Mouse (Mus musculus) kidney, postnatal 4 days (tissue): ENCODE data around the gene Lipt1.

Source experiments
- DNase-seq, 2 experiments: peaks; one replicate each; pipeline ENCODE4 v3.0.0; 2021; ENCODE audit warnings: mixed read lengths in 2 of 2

The Lipt1 gene

DNA sequence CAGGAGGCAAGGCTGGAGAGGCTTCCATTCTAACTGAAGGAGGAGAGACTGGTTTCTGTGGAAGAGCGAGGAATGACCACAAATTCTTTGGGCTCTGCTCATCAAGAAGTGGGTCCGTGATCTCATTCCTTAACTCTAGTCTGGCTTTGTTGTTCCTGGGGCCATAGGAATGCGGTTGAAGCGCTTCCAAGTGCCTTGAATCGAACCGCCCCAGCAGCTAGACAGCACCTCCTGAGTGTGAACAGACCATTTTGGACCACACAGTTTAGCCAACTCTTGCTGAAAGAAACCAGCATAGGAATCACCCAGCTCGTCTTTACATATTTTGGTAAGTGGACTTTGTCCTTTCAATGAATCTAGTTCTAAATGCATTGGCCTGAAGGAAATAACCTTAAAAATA is at the start of gene Lipt1:
TSS of gene Lipt1 (plus strand) at position 35 of the 400 bp plus-strand sequence.
- DNase-seq = no peak

DNA sequence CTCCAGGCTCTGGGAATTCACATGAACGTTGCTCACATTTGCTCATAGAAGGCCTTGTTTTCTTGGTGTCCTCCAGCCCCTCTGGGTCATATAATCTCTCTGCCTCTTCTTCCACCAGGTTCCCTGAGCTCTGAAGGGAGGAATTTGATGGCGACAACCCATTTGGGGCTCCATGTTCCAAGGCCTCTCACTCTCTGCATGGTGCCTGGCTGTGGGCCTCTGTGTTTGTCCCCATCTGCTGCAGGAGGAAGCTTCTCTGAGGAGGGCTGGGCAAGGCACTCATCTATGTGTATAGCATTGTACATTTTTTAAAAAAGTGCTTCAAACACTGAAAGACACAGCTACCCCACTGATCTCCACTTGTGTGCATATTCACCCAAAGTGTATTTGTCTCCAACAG is 39.9 kb upstream of the Lipt1 start:
- no peak for DNase-seq

DNA sequence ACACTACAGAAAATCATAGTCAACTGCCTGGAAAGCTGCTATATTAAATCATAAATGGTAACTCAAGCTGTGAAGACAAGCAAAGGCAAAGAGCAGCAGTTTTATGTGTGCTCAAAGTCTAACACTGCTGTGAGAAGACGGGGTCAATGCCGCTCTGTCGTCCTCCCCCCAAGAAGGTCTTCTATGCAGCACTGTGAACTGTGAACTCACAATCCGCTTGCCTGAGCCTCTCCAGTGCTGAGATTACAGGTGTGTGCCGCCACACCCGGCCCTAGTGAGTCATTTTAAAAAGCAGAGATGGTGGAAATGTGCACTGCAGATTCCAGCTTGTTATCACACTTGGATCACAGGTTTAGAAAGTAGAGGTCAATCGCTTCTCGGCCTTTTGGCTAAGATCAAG is 24.7 kb upstream of the Lipt1 start:
- DNase-seq = no peak

DNA sequence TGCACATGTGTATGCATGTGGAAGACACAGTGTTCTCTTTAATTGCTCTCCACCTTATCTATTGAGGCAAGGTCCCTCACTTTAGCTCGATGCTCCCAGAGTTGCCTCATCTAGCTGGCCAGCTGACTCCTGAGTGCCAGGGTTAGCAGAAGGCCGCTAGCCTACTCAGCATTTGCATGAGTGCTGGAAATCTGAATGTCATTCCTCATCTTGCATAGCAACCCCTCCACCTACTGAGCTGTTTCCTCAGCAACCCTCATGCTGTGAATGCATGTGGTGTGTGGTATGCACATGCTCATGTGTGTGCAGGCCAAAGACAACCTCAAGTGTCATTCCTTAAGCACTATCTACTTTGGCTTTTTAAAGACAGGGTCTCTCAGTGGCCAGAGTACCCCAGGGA is 20.8 kb upstream of the Lipt1 start:
- DNase-seq = no peak

DNA sequence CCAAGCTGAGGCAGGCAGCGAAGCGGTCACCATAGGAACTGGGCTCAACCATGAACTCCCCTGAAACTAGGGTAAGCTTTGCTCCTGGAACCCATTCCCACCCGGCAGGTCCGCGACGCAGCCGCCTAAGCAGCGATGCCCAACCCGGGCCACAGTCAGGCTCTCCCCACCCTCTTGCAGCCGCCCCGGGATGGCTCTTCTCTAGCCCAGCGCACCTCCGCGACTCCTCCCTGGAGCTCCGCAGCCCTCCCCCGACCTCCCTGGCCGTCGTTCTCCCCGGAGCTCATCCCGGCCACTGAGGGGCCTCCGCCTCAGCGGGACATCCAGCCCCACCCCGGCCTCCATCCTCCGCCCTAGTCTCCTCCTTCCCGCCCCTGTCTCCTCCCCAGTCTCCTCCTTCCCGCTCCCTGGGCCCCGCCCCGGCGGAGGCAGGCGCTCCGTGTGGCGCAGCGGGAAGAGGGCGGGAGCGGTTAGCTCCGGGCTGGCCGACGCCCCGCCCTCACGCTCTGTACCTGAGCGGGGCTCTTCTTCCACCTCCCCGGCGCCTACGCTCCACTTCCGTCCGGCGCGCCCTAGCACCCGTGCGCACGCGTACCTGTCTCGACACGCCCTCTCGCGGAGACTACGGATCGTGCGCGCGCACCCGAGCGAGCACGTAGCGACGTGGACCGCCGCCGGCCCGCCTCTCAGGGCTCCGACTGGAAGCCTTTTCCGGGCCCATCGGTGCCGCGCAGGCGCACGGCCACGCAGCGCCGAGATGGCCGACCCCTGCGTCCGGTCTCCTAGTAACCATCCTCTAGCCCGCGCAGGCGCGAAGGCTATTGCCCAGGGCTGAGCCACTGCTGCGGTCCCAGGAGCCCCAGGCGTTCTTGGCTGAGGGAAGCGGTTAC is 6.8 kb upstream of the Lipt1 start:
- DNase-seq = peak; percentile 99 to 100

DNA sequence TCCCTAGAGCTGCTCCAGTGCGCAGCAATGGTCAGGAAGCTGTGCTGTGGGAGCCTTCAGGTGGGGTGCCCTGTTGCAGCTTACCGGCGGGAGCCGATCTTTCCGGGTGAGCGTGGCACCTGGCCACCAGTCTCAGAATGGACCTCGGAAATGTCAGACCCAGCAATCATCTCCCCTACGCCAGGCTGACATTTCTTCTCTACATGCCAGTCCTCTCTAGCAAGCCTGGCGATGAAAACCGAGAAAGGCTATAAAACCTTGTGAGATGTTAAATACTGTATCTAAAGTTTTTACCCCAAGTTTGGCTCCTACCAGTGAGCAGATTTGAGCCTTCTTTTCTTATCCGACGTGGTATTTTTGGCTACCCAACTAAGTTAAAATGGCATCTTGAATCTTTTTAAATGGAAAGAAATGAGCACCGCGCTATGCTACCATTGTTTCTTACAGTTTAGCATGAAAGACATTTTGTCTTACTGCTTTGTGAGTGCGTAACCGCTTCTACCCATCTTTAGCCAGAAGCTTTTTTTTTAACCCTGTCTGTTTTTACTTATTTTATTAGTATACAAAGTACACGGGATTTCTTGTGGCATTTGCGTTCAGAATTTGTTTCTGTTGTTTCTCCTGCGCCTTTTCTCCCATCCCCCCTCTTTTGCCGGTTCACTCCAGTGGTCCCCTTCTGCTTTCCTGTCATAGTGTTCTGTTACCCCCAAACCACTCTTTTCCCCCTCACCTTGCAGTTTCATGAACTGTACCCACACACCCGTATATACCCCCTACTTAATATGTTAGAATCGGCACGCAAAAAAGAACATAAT is 5.9 kb upstream of the Lipt1 start:
- no peak for DNase-seq

DNA sequence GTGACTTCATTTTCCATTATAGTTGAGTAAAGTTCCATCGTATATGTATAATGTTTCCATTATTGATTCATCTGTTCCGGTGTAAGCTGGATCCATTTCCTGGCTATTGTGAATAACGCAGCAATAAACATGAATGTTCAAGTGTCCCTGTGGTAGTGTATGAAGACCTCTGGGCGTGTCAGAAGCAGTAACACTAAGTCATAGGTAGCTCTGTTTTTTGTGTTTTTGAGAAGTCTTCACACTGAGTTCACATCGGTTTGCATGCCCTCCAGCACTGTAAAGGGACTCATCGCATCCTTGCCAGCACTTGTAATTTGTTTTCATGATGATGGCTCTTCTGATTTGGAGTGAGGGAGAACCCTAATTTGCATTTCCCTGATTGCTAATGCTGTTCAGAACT is 5.3 kb upstream of the Lipt1 start, which contains the start of gene Tsga10:
TSS of gene Tsga10 (minus strand) at position 144 of the 400 bp plus-strand sequence.
- DNase-seq = no peak

DNA sequence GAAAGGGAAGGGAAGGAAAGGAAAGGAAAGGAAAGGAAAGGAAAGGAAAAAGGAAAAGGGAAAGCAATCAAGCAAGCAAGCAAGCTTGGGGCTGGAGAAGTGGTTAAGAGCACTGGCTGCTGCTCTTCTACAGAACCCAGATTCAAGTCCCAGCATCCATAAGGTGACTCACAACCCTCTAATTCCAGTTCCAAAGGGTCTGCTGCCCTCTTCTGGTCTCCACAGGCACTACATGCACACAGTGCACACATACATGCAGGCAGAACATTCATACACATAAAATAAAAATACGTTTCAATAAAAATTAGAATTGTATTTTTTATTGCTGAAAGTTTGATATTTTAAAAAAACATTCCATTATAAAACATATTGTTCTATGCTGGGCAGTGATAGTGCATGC is 4.5 kb upstream of the Lipt1 start:
- peak; percentile 70 to 73 for DNase-seq

DNA sequence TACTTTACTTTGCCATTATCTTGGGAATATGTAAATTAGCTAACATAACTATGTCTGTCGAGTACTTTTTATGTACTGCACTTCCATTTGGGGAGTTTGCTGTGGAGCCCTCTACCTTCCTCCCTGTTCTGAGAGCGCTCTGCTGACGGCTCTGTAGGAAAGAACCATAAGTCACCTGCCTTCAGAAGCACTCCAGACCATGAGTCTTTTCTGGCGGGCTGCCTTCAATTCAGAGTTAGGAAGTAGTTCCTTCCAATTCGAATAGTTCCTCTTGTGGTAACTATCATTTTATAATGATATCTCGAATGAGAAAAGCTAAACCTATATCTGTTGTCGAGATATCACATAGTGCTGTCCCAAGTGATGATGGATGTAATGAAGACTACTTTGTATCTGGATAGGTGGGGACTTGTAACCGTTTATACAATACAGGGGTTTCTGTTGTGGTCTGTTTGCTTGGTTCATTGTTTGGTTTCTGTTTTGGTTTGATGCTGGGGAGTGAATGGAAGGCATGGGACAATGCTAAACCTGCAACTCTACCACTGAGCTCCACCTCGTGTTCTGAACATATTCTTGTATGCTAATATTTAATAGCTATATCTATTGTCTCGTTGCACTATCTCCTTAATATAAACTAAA is 3.7 kb upstream of the Lipt1 start:
- DNase-seq = no peak

DNA sequence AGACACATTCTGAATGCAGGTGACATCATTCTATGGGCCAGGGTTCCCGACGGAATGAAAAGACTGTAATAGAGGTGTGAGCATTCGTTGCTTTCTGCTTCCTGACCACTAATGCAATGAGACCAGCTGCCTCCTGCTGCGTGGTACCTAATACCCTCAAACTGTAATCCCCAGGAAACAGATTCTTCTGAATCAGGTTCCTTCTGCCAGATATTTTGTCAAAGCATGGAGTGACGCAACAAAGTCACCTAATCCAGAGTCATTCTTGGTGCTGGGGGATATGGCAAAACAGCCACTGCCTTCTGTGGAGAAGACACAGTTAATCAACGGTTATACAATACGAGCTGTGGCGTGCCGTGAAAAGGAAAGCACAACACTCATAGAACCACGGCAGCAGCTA is 2.9 kb upstream of the Lipt1 start:
- DNase-seq = no peak

DNA sequence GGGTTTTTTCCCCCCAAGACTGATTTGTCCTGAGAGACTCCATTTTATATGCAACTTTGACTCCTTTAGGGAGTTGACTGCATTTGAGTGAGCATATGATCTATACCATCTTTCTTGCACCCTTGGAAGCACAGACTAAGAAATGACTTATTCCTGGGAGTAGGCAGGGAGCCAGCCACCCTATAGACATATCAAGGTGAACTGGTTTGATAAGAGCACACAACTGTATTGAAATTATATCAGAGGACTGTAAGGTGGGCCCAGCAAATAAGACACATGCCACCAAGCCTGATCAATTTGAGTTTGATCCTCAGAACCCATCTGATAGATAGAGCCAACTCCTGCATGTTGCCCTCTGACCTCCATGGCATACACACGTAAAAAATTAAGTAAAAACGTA is 2.2 kb upstream of the Lipt1 start:
- no peak for DNase-seq

DNA sequence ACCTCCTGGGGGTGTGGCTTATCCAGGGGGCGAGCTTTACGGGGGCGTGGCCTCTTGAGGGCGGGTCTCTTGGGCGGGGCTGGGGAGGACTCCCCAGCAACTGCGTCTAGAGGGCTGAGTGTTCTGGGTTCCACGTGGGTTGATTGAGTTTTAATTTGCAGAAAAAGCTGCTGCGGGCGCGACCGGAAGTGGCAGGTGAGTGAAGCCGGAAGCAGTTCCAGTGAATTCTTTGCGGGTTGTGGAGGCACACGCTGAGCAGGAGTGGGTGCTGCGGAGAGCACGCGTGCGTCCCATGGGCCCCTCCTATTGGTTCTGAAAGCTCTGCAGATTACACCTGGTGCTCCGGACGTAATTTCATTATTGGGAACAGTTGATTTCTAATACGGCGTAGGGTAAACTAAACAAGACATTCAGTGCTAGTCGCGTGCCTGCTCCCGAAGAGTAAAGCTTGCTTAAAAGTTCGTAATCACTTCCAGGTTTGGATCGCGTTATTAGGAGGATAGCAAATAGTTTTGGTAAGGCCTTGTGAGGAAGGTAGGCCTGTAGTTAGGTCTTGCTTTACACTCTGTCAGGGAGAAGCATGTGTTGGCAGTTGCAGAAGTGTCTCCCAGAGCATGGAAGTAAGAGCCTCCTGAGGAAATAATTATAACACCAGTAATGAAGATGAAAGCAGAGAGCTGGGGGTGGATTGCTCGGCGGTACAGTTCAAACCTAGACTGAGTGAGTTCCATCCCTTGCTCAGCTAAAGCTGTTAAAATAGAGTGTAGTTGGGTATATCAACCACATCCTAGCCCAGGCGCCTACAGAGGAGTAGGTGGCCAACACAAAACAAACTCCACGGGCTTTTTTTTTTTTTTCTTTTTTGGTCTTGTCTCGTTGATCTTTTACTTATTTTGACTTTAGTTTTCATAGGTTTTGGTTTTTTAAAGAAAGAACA is 861 bp downstream of the Lipt1 start:
- DNase-seq = peak; percentile 89 to 91

DNA sequence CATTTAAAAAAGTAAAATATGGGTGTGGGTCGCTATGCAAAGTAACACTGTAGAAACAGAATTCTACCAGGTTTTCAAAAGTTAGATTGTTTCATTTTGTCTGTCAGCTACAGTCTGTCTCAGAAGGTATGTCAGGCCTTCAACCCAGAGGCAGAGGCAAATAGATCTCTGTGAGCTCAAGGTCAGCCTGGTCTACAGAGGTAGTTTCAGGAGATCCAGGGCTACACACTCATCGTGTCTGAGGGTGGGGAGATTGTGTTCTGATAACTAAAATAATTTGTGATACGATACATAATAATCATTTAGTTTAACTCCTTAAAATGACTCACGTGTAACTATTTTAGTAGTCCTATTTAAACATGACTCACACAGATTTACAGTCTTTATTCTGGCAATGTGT is 1.6 kb downstream of the Lipt1 start:
- no peak for DNase-seq

DNA sequence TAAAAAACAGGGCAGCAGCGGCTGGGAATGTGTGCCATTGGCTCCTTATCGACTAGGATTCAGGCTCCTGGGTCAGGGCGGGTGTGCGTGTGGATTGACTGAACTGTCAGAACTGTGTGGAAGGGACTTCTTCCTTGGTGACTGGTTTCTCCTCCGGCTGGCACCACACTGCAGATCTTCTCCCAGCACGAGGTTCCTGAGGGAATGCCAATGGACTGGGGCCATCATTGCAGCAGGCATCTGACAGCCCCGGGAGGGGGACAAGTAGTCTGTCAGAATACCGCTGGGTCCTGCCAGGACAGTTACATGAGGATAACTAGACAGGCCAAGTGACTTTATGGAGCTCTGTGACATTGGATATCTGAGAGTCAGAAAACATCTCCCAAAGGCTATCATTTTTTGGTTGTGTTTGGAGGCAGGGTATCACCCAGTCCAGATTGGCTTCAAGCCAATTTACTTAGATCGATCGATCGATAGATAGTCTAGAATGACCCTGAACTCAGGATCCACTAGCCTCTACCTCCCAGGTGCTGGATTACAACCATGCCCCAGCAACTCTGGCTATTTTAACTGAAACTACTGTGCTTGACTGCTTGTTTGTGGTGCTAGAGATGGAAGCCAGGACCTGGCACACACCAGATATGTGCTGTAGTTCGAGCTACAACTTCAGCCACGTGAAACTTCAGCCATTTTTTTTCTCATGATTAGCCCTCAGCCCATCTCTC is 6.4 kb downstream of the Lipt1 start:
- no peak for DNase-seq

DNA sequence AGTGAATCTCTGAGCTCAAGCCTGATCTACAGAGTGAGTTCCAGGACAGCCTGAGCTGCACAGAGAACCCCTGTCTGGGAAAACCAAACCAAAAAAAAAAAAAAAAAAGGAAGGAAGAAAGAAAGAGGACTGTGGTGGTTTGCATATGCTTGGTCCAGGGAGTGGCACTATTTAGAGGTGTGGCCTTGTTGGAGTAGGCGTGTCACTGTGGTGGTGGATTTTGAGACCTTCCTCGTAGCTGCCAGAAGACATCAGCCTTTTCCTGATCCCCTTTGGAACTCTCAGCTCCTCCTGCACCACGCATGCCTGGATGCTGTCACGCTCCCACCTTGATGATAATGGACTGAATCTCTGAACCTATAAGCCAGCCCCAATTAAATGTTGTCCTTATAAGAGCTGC is 11.9 kb downstream of the Lipt1 start:
- DNase-seq = no peak

DNA sequence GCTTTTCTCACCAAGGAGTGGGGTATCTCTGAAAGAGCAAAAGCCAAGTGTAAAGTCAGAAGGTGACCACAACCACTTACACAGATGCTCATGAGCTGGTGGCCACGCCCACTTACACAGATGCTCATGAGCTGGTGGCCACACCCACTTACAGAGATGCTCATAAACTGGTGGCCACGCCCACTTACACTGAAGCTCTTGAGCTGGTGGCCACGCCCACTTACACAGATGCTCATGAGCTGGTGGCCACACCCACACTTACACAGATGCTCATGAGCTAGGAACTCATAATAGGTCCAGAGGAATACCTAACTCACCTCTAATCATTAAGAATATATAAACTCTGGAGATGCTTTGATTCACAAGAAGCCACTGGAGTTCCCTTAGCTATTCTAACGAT is 12.9 kb downstream of the Lipt1 start:
- DNase-seq = peak in 1 of 2 experiments; percentile 10

DNA sequence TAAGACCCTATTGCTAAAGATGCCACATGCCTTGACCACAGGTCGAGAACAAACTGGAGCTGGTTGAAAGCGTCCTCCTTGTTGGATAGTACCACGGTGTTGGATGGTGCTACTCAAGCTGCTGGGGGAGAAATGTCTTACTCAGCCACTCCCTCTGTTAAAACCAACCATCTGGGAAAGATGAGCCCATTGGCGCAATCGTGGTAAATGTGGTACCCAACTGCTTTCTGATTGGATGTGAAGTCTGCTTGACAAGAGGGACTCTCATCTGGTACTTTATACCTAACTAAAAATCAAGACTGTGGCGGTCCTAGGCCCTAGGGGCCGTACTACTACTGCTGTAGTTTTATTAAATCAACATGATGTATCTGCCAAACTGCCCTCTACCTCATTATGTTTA is 17.7 kb downstream of the Lipt1 start:
- DNase-seq = no peak

DNA sequence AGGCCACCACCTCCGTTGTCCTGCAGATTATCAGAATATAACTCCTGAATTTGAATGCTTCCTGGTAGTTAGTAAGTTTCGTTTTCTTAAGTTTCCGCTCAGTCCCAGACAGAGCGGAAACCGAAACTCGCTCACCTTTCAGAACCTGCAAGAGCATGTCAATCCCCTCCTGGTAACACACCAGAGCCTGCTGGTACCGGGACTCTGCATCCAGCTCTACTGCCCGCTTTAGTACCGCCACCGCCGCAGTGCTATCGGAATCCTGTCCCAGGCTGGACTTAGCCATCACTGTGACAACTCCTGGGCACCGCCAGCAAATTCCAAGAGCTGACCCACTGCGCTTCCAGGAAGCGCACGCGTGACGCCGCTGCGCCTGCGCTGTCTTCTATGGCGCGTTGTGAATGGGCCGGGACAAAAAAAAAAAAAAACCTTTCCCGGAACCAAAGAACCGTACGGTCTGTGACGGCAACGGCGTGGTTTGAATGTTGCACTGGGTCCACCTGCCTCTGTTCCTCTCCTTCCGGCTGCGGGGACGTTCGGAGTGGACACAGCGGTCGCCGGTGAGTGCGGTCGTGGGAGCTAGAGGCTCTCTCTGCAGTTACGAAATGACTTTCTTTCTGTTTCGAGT is 18.6 kb downstream of the Lipt1 start, which contains the start of the genes Mitd1 and Mrpl30:
TSS of gene Mitd1 (minus strand) at position 387 of the 628 bp plus-strand sequence.
TSS of gene Mrpl30 (plus strand) at position 453 of the 628 bp plus-strand sequence.
- peak; percentile 92 to 94 for DNase-seq

DNA sequence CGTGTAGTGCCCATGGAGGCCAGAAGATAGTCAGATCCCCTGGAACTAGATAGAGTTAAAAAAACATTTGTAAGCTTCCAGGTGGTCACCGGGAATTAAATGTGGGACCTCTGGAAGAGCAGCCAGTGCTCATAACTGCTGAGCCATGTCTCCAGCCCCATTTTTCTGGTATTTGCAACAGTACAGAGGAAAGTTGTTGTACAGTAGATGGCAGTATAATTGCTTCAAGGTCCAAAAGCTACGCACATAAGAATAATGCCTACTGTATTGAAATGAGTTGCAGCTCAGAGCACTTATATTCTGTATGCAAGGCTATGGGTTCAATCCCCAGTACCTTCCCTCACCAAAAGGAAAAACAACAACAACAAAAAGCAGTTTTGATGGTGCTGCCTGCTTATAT is 19.9 kb downstream of the Lipt1 start:
- DNase-seq = no peak

DNA sequence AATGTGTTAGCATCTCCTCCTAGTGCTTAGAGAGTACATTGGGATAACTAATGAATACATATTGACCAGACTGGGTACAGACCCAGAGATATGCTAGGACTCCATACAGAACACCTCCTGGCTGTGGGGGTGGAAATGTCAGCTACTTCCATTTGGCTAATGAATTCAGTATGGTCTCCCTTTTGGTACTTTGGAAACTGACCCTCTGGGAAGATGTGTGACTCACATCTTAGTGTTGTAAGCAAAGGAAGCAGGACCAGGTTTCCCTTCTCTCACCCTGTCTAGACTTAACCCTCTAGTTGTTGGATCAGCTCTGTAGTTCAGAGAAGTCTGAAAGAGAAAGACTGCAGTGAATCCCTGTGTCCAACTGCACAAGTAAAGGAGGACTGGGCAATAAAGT is 23.1 kb downstream of the Lipt1 start:
- no peak for DNase-seq

DNA sequence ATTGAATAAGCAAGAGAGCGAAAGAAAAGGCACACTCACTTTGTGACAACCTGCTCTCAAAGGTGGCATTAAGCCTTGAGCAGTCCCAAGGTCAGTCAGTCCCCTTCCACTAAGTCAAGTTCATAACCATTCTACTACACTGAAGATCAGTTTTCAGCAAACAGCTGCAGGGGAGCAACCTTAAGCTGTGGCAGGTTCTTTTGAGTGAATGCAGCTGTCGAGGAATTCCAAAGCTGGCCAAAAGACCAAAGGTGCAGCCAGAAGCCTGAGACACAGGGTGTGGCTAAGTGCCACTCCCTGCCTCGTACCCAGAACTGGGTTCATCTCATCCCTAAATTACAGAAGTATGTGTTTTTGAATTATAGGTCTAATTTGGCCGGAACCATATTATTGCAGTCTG is 28.3 kb downstream of the Lipt1 start:
- DNase-seq = no peak
